In genomic region chr12:74284685-74285054, GRCm38 (mm10) we compare ENCODE assay signal across 9 mouse cellular contexts. TPM values are rescaled to one million over a fixed set of nuclear protein-coding genes. Genes with fewer than 3 reads are reported as not detected.
DNase-seq lines count a peak whose midpoint lies in the region; ATAC-seq lines count a peak whose summit lies in the region.
"Had no signal": no experiment of that assay in that cellular context is flagged by ENCODE, and none has a peak within 500 bp of the region (broad histone marks: within the 10 kb centered on the region; RNA-seq: fewer than 3 reads in every experiment).

No protein-coding gene starts in this region.

- no peaks in the 10 kb centered on the region for H3K9me3 ChIP-seq in embryonic facial prominence, embryonic 11.5 days (replicated peaks; ENCODE audit: control insufficient read depth, low read length)
- H3K9me3 ChIP-seq in hindbrain, embryonic 16.5 days (ENCODE audit: control insufficient read depth, low read length): no peaks in the 10 kb centered on the region; the same call in 1 of the 2 replicates
- H3K9me3 ChIP-seq in midbrain, embryonic 15.5 days: no peaks in the 10 kb centered on the region

- H3K4me2 ChIP-seq in embryonic facial prominence, embryonic 11.5 days (ENCODE audit: low read depth, low read length): peak overlapping the region; percentile 72
- peak overlapping the region; percentile 80 for H3K4me2 ChIP-seq in hindbrain, embryonic 16.5 days (ENCODE audit: low read length)
- H3K4me2 ChIP-seq in midbrain, embryonic 15.5 days: peak overlapping the region; percentile 94

- WGBS in embryonic facial prominence, embryonic 11.5 days: 5% methylated on average over 11 of the region's 11 CpGs
- 2% methylated on average over 11 of the region's 11 CpGs for WGBS in hindbrain, embryonic 16.5 days
- WGBS in midbrain, embryonic 15.5 days: 2% methylated on average over 11 of the region's 11 CpGs

- H3K4me1 ChIP-seq in embryonic facial prominence, embryonic 11.5 days (ENCODE audit: control insufficient read depth, insufficient read depth, low read length): no peaks in the 10 kb centered on the region
- peaks cover 14% of the 10 kb centered on the region for H3K4me1 ChIP-seq in hindbrain, embryonic 16.5 days (ENCODE audit: control insufficient read depth, insufficient read depth, low read depth, low read length)
- H3K4me1 ChIP-seq in midbrain, embryonic 15.5 days: peaks cover 21% of the 10 kb centered on the region

- DNase-seq in left cerebral cortex, adult 18-20 months (ENCODE audit: low spot score in 2 of 2): peak; percentile 55 to 62
- no peak for DNase-seq in left cerebral cortex, adult 11 months (ENCODE audit: low spot score)
- DNase-seq in embryonic facial prominence, embryonic 11.5 days (ENCODE audit: low spot score): peak; percentile 9
- DNase-seq in B cell, adult 2 months: no peak
- DNase-seq in thymus, postnatal 0 days (ENCODE audit: low spot score): no peak
- DNase-seq in MN1 (ENCODE audit: low spot score): no peak

- no peak for ATAC-seq in embryonic facial prominence, embryonic 11.5 days (replicated peaks; ENCODE audit: insufficient number of reproducible peaks, low FRiP score, low TSS enrichment, low read depth)
- peak; percentile 50 for ATAC-seq in hindbrain, embryonic 16.5 days
- ATAC-seq in midbrain, embryonic 15.5 days (replicated peaks): peak; percentile 62

- H3K4me3 ChIP-seq in embryonic facial prominence, embryonic 11.5 days (ENCODE audit: low read depth, low read length): peak overlapping the region; percentile 34
- peak overlapping the region; percentile 48 for H3K4me3 ChIP-seq in hindbrain, embryonic 16.5 days (ENCODE audit: low read length)
- peak overlapping the region; percentile 49 for H3K4me3 ChIP-seq in midbrain, embryonic 15.5 days

- peaks cover 7% of the 10 kb centered on the region; the same call in 1 of the 2 replicates for H3K27me3 ChIP-seq in embryonic facial prominence, embryonic 11.5 days (ENCODE audit: control insufficient read depth, insufficient read depth, low read length)
- no peaks in the 10 kb centered on the region for H3K27me3 ChIP-seq in hindbrain, embryonic 16.5 days (replicated peaks; ENCODE audit: control insufficient read depth, insufficient read depth, low read length)
- H3K27me3 ChIP-seq in midbrain, embryonic 15.5 days (replicated peaks): no peaks in the 10 kb centered on the region; the same call in 1 of the 2 replicates

- H3K9ac ChIP-seq in embryonic facial prominence, embryonic 11.5 days (replicated peaks; ENCODE audit: low read length): no peak overlapping the region; the same call in 1 of the 2 replicates
- peak overlapping the region; percentile 55 for H3K9ac ChIP-seq in hindbrain, embryonic 16.5 days (ENCODE audit: low read depth, low read length)
- H3K9ac ChIP-seq in midbrain, embryonic 15.5 days: peak overlapping the region; percentile 39

- no peak overlapping the region for H3K27ac ChIP-seq in embryonic facial prominence, embryonic 11.5 days (replicated peaks; ENCODE audit: low read depth, low read length)
- 0 out of 2 replicates have a peak overlapping the region, but pooled peaks have one; percentile 19 for H3K27ac ChIP-seq in hindbrain, embryonic 16.5 days (ENCODE audit: low read depth, low read length)
- 0 out of 2 replicates have a peak overlapping the region, but pooled peaks have one; percentile 42 for H3K27ac ChIP-seq in midbrain, embryonic 15.5 days

- no peaks in the 10 kb centered on the region for H3K36me3 ChIP-seq in embryonic facial prominence, embryonic 11.5 days (replicated peaks; ENCODE audit: control insufficient read depth, insufficient read depth, low read depth, low read length)
- no peaks in the 10 kb centered on the region for H3K36me3 ChIP-seq in hindbrain, embryonic 16.5 days (ENCODE audit: control insufficient read depth, insufficient read depth, low read length)
- no peaks in the 10 kb centered on the region for H3K36me3 ChIP-seq in midbrain, embryonic 15.5 days (replicated peaks)

RNA-seq across cellular contexts. Expression of gene Gm11042, which starts 31.5 kb away (rescaled TPM):
- not detected for total RNA-seq in left cerebral cortex, adult 18-20 months (2021)
- not detected in 2 replicates for polyA plus RNA-seq in embryonic facial prominence, embryonic 11.5 days (2014; fragmentation: Nextera tagmentation; extraction: Ambion mirVana)
- polyA plus RNA-seq in hindbrain, embryonic 16.5 days (2015; fragmentation: Nextera tagmentation; extraction: Ambion mirVana): not detected in 2 replicates
- polyA plus RNA-seq in midbrain, embryonic 15.5 days (2015; fragmentation: Nextera tagmentation; extraction: Ambion mirVana): not detected in 2 replicates
- not detected in 2 replicates for polyA plus RNA-seq in thymus, postnatal 0 days (2015; fragmentation: Nextera tagmentation; extraction: Ambion mirVana)
- total RNA-seq: heart, postnatal 10 days had no signal

Comparison
In these comparisons a context has a peak if more than half of its experiments do, and no peak if none do; other contexts are left out.
1. DNase-seq: peak in left cerebral cortex, adult 18-20 months (2 of 2) and embryonic facial prominence, embryonic 11.5 days (single experiment); none in left cerebral cortex, adult 11 months (single experiment), B cell, adult 2 months (0 of 2), thymus, postnatal 0 days (single experiment) and MN1 (single experiment).
2. Peak in every context shown above with its lines, with median percentiles within 50 percentile points of each other: H3K4me2 ChIP-seq and H3K4me3 ChIP-seq.